Mouse (Mus musculus): ENCODE data around the gene Tph1.
"Not testable (repeated sequence)": the region's sequence is repeated elsewhere in the genome, so short reads cannot be mapped to it uniquely, and the experiment has no call there.

Tph1 gene

DNA sequence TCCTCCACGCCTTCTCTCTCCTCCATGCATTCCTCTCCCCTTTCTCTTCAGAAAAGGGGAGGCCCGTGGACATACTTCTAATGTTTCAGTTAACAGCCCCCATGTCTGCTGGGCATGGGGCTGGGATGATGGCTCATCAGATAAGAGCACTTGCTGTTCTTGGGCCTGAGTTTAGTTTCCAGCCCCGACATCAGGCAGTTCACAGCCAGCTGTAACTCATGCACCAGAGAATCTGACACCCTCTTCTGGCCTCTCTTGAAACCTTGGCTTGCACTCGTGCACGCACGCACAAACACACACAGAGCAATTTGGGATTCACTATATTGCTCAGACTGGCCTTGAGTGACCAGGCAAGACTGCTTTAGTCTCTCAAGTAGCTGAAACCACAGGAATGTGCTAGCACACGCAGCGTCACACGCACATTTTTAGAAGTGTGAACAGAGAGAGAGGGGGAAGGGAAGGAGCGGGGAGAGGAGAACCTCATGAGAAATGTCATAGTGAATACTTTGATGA is at the start of gene Tph1:
Tph1 (minus strand) TSS at position 378 of the 513 bp plus-strand sequence.
- no peak for DNase-seq

GRCm38 (mm10) chr7:46720460-46720859 is 48.1 kb upstream of the Tph1 start:
- DNase-seq: no peak

DNA sequence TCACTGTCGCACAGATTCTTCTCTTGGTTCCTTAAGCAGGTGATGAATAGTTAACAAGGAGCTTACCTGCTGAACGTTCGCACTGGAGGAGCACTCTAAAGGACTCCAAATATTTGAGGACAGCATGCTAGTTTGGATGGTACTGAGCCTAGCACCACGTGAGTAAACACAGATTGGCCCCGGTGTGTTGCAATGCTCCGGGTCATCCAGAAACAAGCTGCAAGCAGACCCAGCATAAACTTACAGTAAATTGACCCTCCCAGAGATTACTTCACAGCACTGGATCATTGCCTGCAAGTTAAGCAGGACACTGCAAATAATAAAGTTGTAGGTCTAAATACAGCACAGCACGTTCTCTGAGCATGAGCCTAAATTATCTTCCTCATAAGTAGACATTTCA is 47.2 kb upstream of the Tph1 start:
- peak; percentile 45 for DNase-seq

DNA sequence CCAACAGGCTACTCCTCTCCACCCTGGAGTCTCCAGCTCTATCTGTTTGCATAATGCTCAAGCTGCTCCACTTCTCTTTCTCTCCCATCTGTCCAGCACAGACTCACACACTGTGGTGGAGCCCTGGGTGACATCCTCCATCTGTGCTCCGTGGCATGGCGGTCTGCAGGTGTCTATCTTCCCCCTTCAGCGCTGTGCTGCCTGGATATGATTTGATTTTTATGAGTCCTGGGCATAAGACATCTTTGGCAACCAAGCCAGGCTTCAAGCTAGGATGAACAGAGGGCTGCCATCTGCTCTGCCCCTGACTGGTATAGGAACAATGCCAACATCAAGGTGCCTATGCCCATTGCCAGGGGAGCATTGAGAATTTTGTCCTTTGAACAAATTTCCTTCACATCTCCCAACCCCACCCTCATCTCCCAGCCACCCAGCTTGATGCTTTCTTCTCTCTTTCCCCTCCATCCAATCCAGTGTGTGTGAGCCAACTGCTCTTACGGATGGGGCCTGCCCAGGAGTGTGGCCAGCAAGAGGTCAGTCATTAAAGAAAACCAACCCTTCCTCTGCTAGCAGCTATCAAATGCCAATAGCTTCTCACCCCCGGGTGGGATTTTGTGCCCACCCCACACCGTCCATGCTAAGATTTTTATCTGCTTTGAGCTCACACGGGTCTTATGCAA is 46.4 kb upstream of the Tph1 start:
- DNase-seq: no peak

GRCm38 (mm10) chr7:46716897-46717296 is 44.6 kb upstream of the Tph1 start:
- no peak for DNase-seq

DNA sequence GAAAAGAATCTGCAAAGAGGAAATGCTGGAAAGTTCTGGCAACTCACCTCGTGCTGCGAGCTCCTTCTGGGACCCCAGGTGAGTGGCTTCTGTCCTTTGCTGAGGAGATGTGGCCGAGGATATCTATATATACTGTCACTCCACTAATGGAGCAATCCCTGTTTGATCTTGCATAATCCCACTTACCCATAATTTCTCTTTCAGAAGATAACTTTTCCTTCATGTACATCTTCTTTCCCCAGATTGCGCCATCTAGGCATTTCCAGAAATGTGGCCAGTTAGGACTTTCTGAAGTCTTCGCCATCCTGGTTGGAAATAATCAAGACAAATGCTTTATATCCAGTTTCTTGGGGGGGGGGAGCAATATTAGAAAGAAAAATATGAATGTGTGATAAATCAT is 43.3 kb upstream of the Tph1 start, which contains the start of gene Saa3:
Saa3 (minus strand) TSS at position 101 of the 400 bp plus-strand sequence.
- DNase-seq: no peak

DNA sequence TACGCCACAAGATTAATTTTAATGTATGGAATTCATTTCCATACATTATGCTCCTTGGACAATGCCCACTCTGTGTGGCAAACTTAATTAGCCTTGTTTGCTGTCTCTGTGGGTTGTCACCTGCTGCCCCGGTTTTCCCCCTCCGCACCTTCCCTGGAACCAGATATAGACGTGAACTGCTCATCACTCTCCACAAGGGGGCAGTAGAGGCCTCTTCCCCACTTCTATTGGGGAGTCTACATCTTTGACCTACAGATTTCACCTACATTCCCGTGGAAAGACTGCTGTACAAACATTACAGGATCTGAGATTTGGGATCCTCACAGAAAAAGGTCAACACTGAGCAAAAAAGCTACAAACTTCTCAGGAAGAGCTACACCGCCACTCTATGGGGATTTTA is 42.2 kb upstream of the Tph1 start:
- DNase-seq: peak; percentile 70

DNA sequence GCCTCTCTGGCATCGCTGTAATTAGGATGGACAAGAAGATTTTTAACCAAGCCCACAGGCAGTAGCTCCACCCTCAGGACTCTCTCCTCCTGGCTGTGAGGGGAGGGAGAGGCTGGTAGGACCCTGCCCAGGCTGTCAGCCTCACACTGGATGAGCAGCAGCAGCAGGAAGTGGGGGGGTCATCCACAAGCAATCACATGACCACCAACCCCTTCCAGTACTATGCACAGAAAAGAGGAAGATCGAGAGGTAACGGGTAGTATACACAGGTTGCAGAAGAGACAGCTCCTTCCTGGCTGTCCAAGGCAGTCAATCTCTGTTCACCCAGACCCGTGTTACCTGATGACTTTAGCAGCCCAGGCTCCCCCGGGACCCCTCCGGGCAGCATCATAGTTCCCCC is 39.9 kb upstream of the Tph1 start:
- peak; percentile 10 for DNase-seq

DNA sequence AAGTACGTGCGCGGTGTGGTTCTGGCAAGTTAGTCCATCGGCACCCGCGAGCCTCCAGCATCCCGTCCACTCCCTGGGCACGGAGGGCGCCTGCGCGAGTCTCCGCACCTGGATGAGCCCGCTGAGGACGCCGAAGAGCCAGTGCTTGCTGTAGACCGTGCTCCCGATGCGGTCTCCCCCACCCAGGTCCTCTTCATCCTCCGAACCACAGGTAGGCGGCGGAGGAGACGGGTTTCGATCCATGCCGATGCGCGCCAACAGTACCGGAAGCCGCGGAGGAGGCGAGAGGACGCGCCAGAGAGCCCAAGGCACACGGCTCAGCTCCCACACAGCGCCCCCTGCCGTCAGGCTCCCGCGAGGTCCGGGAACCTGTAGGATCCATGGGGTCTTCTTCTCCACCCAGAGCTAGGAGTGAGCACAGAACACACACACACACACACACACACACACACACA is 38.1 kb upstream of the Tph1 start, which contains the start of gene Saal1:
Saal1 (minus strand) TSS at position 291 of the 455 bp plus-strand sequence.
- peak; percentile 90 for DNase-seq

- DNase-seq: no peak
Observed at GRCm38 (mm10) chr7:46700521-46701025, 28.2 kb upstream of the Tph1 start.

DNA sequence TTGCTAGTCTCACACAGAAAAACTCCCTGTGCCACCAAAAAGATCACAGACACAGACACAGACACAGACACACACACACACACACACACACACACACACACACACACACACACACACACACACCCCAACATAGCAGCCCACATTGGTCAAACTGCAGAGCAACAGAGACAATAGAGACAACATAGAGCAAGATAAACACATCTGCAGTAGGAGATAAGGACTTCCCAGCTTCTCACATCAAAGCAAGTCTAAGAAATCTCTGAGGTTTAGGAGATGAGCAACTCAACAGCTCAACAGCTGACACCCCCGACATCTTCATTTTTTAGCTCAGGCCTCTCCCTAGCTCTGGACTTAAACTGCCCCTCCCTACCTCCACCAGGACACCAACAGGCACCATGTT is 24.4 kb upstream of the Tph1 start:
- DNase-seq: no peak

DNA sequence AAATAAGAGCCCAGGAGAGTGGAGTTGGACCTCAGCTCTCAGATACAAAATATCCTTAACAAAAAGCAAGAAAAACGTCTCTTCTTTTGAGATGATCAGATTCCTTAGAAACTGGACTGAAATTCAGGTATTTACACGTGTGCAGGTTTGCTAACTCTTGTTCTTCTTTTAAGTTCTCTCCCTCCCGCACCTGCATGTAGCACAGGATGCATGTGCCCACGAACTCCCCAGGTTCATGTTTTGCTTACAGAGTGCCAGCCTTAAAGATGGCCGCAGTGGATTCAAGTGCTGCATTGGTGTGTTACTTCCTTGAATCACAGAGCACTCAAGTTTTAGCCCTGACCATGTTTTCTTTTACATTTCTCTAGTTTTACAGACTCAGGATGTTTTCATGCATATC is 14.5 kb upstream of the Tph1 start:
- DNase-seq: no peak

GRCm38 (mm10) chr7:46680732-46681131 is 8.4 kb upstream of the Tph1 start:
- no peak for DNase-seq

- not testable (repeated sequence) for DNase-seq
Observed at GRCm38 (mm10) chr7:46679044-46679443, 6.7 kb upstream of the Tph1 start.

DNA sequence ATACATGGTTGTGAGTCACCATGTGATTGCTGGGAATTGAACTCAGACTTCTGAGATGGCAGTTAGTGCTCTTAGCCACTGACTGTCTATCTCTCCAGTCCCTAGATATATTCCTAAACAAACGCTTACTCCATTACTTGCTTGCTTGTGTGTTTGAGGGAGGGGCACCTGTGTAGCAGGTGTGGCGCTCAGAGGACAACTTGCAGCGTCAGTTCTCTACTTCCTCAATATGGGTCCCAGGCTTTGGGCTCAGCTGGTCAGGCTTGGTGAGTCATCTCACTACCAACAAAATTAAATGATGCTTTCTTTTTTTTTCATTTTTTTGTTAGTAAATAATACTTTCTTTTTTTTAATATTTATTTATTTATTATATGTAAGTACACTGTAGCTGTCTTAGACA is 6.1 kb upstream of the Tph1 start:
- DNase-seq: no peak

DNA sequence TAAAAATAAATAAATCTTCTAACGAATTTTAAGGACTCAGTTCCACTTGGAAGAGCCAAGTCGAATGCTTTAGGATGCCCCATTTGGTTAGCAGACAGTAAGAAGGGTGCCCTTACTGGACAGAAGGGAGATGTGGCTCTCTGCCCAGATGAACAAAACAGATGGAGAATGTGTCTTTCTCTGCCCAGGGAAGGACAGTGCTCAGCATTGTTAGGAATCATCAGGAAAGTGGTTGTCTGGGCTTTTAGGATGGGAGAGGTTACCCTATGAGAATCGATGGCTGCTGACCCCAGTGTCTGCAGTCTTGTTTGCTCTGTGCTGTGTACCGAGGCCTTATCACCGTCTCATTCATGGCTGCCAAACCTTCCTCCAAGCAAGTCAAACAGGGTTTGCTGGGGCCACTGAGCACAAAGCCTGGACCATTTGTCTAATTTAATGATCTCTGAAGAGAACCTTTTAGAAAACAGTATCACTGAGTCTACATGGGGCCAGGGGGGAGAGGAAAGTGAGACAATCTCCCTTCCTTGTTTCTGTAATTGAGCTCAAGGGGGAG is 4.5 kb upstream of the Tph1 start:
- DNase-seq: no peak

DNA sequence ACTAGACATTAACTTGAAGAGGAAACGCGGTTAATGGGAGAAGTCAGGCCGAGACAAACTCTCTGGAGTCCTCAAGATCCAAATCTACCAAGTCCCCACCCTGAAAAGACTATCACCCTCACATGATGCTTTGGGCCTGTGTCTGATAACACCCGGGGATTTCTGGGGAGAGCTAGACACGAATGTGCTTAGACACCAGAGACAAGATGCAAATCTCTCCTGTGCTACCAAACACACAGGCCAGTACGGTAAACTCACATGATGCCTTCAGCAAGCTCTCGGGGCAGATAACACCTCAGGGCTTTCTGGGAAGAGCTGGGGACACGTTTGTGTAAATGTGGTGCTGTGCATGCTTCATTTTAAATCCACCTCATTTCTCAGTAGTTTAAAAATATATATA is 3.5 kb upstream of the Tph1 start:
- no peak for DNase-seq

GRCm38 (mm10) chr7:46675061-46675460 is 2.7 kb upstream of the Tph1 start:
- DNase-seq: no peak

- DNase-seq: peak; percentile 17
Observed at GRCm38 (mm10) chr7:46667256-46667655, 5.1 kb downstream of the Tph1 start.

DNA sequence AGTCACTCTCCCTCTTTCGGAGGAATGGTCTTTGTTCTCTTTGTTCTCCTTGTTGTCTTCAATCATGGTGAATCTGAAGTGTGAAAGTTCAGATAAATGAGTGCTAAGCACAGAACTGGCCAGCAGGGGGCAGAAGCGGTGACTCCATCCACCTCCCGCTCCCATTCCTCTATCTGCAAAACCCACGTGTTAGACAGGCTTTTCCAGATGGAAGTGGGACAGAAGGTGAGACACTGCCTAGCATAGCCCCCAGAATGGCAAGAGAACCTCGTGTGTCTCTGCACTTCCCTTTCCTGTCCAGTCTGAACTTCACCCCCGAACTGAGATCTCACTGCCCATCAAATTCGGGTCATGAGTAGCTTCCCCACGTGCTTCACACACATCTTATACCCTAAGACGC is 7.1 kb downstream of the Tph1 start:
- peak; percentile 30 for DNase-seq

GRCm38 (mm10) chr7:46661591-46662090 is 10.7 kb downstream of the Tph1 start:
- no peak for DNase-seq

DNA sequence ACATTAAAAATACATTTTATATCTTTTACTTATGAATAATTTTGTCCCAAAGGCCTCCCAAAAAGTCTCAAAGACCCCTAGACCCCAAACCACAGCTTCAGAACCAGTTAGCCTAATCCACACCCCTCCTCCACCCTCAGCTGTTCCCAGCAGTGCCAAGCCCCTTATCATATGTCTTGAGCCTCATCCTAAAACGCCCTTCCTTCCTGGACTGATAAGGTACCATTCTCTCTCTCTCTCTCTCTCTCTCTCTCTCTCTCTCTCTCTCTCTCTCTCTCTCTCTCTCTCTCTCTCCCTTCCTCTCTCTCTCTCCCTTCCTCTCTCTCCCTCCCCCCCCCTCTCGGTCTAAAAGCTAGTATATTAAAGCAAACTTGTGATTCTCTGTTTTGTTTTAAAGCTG is 20.1 kb downstream of the Tph1 start:
- no peak for DNase-seq

- DNase-seq: not testable (repeated sequence)
Observed at GRCm38 (mm10) chr7:46650231-46650630, 22.1 kb downstream of the Tph1 start.
